Mouse (Mus musculus) liver, embryonic 12.5 days (tissue): ENCODE measurements around the gene Cyp17a1. TPM values are rescaled to one million over a fixed set of nuclear protein-coding genes. Genes with fewer than 3 reads are reported as not detected.

Experiments
- ATAC-seq: fragments of 200-750 bp; cut with Nextera tagmentation; 2 replicates; pipeline ENCODE4 v1.8.0; 2017; ENCODE audit warnings: moderate number of reproducible peaks, mild to moderate bottlenecking, moderate library complexity
- H3K27ac ChIP-seq: fragments of 300-500 bp; sonication (generic); 2 replicates; pipeline ENCODE4 v1.5.1; 2016; ENCODE audit warnings: mild to moderate bottlenecking
- H3K27me3 ChIP-seq: fragments of 300-500 bp; sonication (generic); replicated peaks from 2 replicates; pipeline ENCODE4 v1.6.1; 2016; ENCODE audit warnings: mild to moderate bottlenecking, moderate library complexity
- H3K36me3 ChIP-seq: fragments of 300-500 bp; sonication (generic); 2 replicates; pipeline ENCODE4 v1.6.1; 2016; ENCODE audit warnings: mild to moderate bottlenecking, moderate library complexity
- H3K4me1 ChIP-seq: fragments of 300-500 bp; sonication (generic); 2 replicates; pipeline ENCODE4 v1.6.1; 2016
- H3K4me2 ChIP-seq: fragments of 300-500 bp; sonication (generic); 2 replicates; pipeline ENCODE4 v1.6.1; 2016; ENCODE audit warnings: mild to moderate bottlenecking, moderate library complexity
- H3K4me3 ChIP-seq: fragments of 300-500 bp; sonication (generic); 2 replicates; pipeline ENCODE4 v1.5.1; 2016; ENCODE audit warnings: mild to moderate bottlenecking, moderate library complexity
- H3K9ac ChIP-seq: fragments of 300-500 bp; sonication (generic); 2 replicates; pipeline ENCODE4 v1.6.1; 2016; ENCODE audit warnings: mild to moderate bottlenecking, moderate library complexity
- H3K9me3 ChIP-seq: fragments of 300-500 bp; sonication (generic); replicated peaks from 2 replicates; pipeline ENCODE4 v1.6.1; 2016; ENCODE audit warnings: mild to moderate bottlenecking, moderate library complexity
- WGBS: fragments of 180-500 bp; shearing (Covaris S2); methylation state at CpG from one replicate; pipeline ENCODE4 v1.1.7; 2016; ENCODE audit not compliant: insufficient replicate concordance; 5-methylcytosine and 5-hydroxymethylcytosine counted together
- polyA plus RNA-seq: library from polyadenylated mRNA; unstranded; fragments of >200 nt; fragmentation: Nextera tagmentation; extraction: Ambion mirVana; gene quantifications from 2 replicates; pipeline ENCODE4 v1.2.1, GENCODE M21; 2016

The Cyp17a1 gene
- polyA plus RNA-seq, 1 experiment from 2014 or later = 0.06 TPM

GRCm38 (mm10) chr19:46668263-46668662 lies 4.7 kb downstream of the Cyp17a1 start:
- WGBS = 69% methylated on average over 10 of the region's 10 CpGs
- Histone ChIP-seq H3K4me2 (no peak overlapping the region), H3K27ac (no peak overlapping the region), H3K36me3 (no peaks in the 10 kb centered on the region), H3K27me3 (peaks cover 39% of the 10 kb centered on the region), H3K4me3 (no peak overlapping the region), H3K4me1 (peaks cover 22% of the 10 kb centered on the region), H3K9me3 (no peaks in the 10 kb centered on the region), H3K9ac (no peak overlapping the region)
- ATAC-seq = peak; percentile 64

GRCm38 (mm10) chr19:46667300-46667699 lies 5.7 kb downstream of the Cyp17a1 start:
- Histone ChIP-seq H3K9ac (no peak overlapping the region), H3K4me3 (no peak overlapping the region), H3K4me2 (no peak overlapping the region), H3K9me3 (no peaks in the 10 kb centered on the region), H3K36me3 (no peaks in the 10 kb centered on the region), H3K4me1 (peaks cover 27% of the 10 kb centered on the region), H3K27me3 (peaks cover 33% of the 10 kb centered on the region), H3K27ac (no peak overlapping the region)
- WGBS = 50% methylated on average over 11 of the region's 11 CpGs
- no peak for ATAC-seq

GRCm38 (mm10) chr19:46665474-46665873 lies 7.5 kb downstream of the Cyp17a1 start:
- Histone ChIP-seq H3K36me3 (no peaks in the 10 kb centered on the region), H3K4me2 (no peak overlapping the region), H3K27me3 (0 out of 2 replicates have a peak, but pooled peaks cover 14% of the 10 kb centered on the region), H3K4me3 (no peak overlapping the region), H3K9ac (no peak overlapping the region), H3K27ac (no peak overlapping the region), H3K4me1 (peaks cover 26% of the 10 kb centered on the region), H3K9me3 (no peaks in the 10 kb centered on the region)
- WGBS = 59% methylated on average over 7 of the region's 7 CpGs
- no peak for ATAC-seq

GRCm38 (mm10) chr19:46662784-46663183 lies 10.2 kb downstream of the Cyp17a1 start:
- WGBS = 75% methylated on average over 6 of the region's 6 CpGs
- H3K9me3 ChIP-seq = no peaks in the 10 kb centered on the region
- H3K4me1 ChIP-seq = peaks cover 5% of the 10 kb centered on the region; the same call in 1 of the 2 replicates
- H3K36me3 ChIP-seq = peaks cover 1% of the 10 kb centered on the region; the same call in 1 of the 2 replicates
- H3K4me3 ChIP-seq = no peak overlapping the region
- no peak overlapping the region for H3K4me2 ChIP-seq
- no peak for ATAC-seq
- H3K9ac ChIP-seq = no peak overlapping the region
- H3K27me3 ChIP-seq = 0 out of 2 replicates have a peak, but pooled peaks cover 6% of the 10 kb centered on the region
- no peak overlapping the region for H3K27ac ChIP-seq

- Histone ChIP-seq H3K27ac (no peak overlapping the region), H3K4me1 (peaks cover 5% of the 10 kb centered on the region; the same call in 1 of the 2 replicates), H3K27me3 (0 out of 2 replicates have a peak, but pooled peaks cover under 1% of the 10 kb centered on the region), H3K36me3 (peaks cover 5% of the 10 kb centered on the region), H3K4me2 (no peak overlapping the region), H3K9ac (no peak overlapping the region), H3K9me3 (no peaks in the 10 kb centered on the region), H3K4me3 (no peak overlapping the region)
- no peak for ATAC-seq
- WGBS = 62% methylated on average over 8 of the region's 8 CpGs
These were observed 10.8 kb downstream of the Cyp17a1 start for GRCm38 (mm10) chr19:46662214-46662613.

- no peaks in the 10 kb centered on the region for H3K27me3 ChIP-seq
- no peak overlapping the region for H3K4me2 ChIP-seq
- WGBS = 54% methylated on average over 4 of the region's 4 CpGs
- peaks cover 13% of the 10 kb centered on the region for H3K36me3 ChIP-seq
- no peak overlapping the region for H3K9ac ChIP-seq
- no peak overlapping the region for H3K4me3 ChIP-seq
- ATAC-seq = no peak
- peaks cover 5% of the 10 kb centered on the region; the same call in 1 of the 2 replicates for H3K4me1 ChIP-seq
- no peak overlapping the region for H3K27ac ChIP-seq
- H3K9me3 ChIP-seq = no peaks in the 10 kb centered on the region
These were observed 11.5 kb downstream of the Cyp17a1 start for GRCm38 (mm10) chr19:46661511-46661910.

GRCm38 (mm10) chr19:46658851-46659250 lies 14.1 kb downstream of the Cyp17a1 start:
- Histone ChIP-seq H3K9me3 (no peaks in the 10 kb centered on the region), H3K4me3 (no peak overlapping the region), H3K36me3 (peaks cover 39% of the 10 kb centered on the region), H3K27me3 (no peaks in the 10 kb centered on the region), H3K4me2 (no peak overlapping the region), H3K9ac (no peak overlapping the region), H3K4me1 (peaks cover 5% of the 10 kb centered on the region; the same call in 1 of the 2 replicates), H3K27ac (no peak overlapping the region)
- WGBS = 72% methylated on average over 9 of the region's 9 CpGs
- ATAC-seq = no peak

- Histone ChIP-seq H3K27ac (no peak overlapping the region), H3K9ac (no peak overlapping the region), H3K27me3 (no peaks in the 10 kb centered on the region), H3K36me3 (peaks cover 44% of the 10 kb centered on the region), H3K4me1 (peaks cover 5% of the 10 kb centered on the region; the same call in 1 of the 2 replicates), H3K4me2 (no peak overlapping the region), H3K4me3 (no peak overlapping the region), H3K9me3 (no peaks in the 10 kb centered on the region)
- WGBS = 86% methylated on average over 7 of the region's 7 CpGs
- ATAC-seq = no peak; the same call in 1 of the 2 replicates
These were observed 14.6 kb downstream of the Cyp17a1 start for GRCm38 (mm10) chr19:46658348-46658747.

GRCm38 (mm10) chr19:46657339-46658020 lies 15.5 kb downstream of the Cyp17a1 start:
- no peaks in the 10 kb centered on the region for H3K27me3 ChIP-seq
- no peak overlapping the region for H3K4me3 ChIP-seq
- no peak overlapping the region for H3K27ac ChIP-seq
- no peak for ATAC-seq
- H3K4me2 ChIP-seq = no peak overlapping the region
- H3K36me3 ChIP-seq = peaks cover 53% of the 10 kb centered on the region
- no peak overlapping the region for H3K9ac ChIP-seq
- no peaks in the 10 kb centered on the region for H3K9me3 ChIP-seq
- WGBS = 68% methylated on average over 3 of the region's 3 CpGs
- peaks cover 2% of the 10 kb centered on the region; the same call in 1 of the 2 replicates for H3K4me1 ChIP-seq

GRCm38 (mm10) chr19:46656151-46656840 lies 16.7 kb downstream of the Cyp17a1 start:
- Histone ChIP-seq H3K4me2 (no peak overlapping the region), H3K27ac (no peak overlapping the region), H3K9me3 (no peaks in the 10 kb centered on the region), H3K4me3 (no peak overlapping the region), H3K27me3 (no peaks in the 10 kb centered on the region), H3K36me3 (peaks cover 62% of the 10 kb centered on the region), H3K4me1 (no peaks in the 10 kb centered on the region; the same call in 1 of the 2 replicates), H3K9ac (no peak overlapping the region)
- no peak for ATAC-seq
- WGBS = 87% methylated on average over 21 of the region's 21 CpGs

GRCm38 (mm10) chr19:46655626-46656025 lies 17.3 kb downstream of the Cyp17a1 start:
- Histone ChIP-seq H3K27me3 (no peaks in the 10 kb centered on the region), H3K4me2 (no peak overlapping the region), H3K4me1 (no peaks in the 10 kb centered on the region; the same call in 1 of the 2 replicates), H3K36me3 (peaks cover 62% of the 10 kb centered on the region), H3K9me3 (no peaks in the 10 kb centered on the region), H3K4me3 (no peak overlapping the region), H3K27ac (no peak overlapping the region), H3K9ac (no peak overlapping the region)
- WGBS = 87% methylated on average over 10 of the region's 10 CpGs
- no peak for ATAC-seq

GRCm38 (mm10) chr19:46653616-46654235 lies 19.2 kb downstream of the Cyp17a1 start:
- no peak for ATAC-seq
- Histone ChIP-seq H3K9me3 (no peaks in the 10 kb centered on the region), H3K4me3 (no peak overlapping the region), H3K27ac (no peak overlapping the region), H3K4me2 (no peak overlapping the region), H3K4me1 (no peaks in the 10 kb centered on the region), H3K36me3 (peaks cover 72% of the 10 kb centered on the region), H3K27me3 (no peaks in the 10 kb centered on the region), H3K9ac (no peak overlapping the region)
- WGBS = 71% methylated on average over 14 of the region's 14 CpGs
